Mouse (Mus musculus) cerebellum, adult 9-10 months (tissue): Measurements from ENCODE around the gene Mfsd5.

Experiments
- DNase-seq: peaks from one replicate; pipeline ENCODE4 v3.0.0; 2022

Gene Mfsd5

DNA sequence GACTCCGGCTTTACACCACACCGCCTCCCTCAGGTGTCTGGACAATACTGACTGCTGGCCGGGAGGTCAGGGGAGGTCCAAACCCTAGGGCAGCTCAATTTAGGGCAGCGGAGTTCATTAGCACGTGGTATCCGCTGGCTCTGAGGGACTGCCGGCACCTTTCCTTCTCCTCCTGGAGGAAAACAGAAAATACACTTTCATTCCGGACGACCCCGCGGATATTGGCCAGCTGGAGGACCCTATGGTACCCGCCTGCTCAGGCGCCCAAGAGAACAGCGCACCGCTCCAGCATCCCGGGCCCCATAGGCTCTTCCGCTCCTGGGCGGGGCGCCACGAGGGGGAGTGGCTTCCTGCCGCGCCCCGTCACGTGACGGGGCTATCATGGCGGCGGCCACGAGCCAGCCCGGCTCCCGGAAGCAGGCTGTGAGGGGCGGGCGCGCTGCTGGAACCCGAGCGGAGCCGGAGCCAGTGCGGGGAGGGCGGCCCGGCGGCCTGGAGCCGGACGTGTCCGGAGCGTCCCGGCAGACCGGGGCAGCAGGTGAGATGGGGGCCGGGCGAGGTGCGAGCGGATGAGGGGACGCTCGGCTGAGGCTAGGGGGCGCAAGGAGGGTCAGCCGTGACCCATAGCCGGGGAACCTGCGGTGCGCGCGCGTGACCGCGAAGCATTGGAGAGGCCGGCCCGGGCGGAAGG is at the start of gene Mfsd5:
Gene Mfsd5, plus strand, starts transcription at position 363 of the 691 bp plus-strand sequence.
- peak; percentile 85 for DNase-seq

DNA sequence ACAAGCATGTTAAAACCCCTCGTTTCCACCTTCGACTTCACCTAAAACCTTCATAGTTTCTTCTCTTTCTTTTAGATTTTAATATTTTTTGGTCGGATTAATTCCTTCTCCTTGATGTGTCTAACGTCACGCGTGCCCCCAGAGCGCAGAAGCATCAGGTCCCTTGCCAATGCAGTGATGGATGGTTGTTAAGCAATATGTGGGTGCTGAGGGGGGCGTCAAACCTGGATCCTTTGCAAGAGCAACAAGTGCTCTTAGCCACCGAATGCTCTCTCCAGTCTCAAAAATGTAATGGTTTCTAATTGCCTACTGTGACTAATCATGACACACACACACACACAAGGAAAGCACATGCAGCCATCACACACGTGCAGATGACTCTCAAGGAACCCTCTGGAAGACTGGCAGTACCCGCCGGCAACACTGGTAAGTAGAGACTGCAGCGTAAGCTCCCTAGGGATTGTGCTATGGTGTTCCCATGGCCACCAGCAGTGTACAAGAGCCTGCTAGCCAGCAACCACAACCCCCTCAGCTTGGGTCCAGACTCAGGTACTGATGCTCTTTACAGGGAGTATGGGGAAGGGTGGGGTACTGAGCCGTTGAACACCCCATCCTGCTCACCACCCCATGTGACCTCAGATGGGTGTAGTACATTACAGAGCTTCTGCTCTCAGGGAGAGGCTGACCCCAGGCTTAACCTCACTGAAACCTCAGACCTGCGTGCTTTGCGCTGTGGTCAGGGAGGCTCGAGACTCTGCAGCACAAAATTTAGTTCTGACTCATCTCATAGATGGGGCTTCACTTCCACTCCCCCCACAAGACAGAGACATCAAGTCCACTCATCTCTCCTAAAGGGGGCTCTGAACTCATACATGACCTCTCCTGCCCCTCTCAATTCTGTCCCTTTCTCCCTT is 48.6 kb upstream of the Mfsd5 start:
- no peak for DNase-seq

DNA sequence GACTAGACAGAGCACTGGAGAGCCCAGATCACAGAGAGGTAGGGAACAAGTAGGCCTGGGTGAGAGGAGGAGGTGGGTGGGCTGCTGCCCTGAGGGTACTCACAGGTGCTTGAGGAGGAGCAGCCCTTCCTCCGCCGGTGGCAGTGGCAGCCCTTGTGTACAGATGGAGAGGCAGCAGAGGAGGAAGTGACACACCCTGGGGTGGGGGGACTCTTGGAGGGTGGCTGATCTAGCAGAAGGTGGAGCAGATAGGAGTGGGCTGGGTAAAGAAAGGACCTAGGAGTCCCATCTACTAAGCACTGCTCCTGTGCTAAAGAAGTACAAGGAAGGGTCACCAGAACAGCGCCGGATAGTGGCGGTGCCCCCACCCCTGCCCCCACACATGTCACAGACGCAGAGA is 47.5 kb upstream of the Mfsd5 start, which contains the start of gene Itgb7:
Gene Itgb7, minus strand, starts transcription at position 197 of the 400 bp plus-strand sequence.
- DNase-seq, result no peak

- no peak for DNase-seq
Observed at GRCm38 (mm10) chr15:102232764-102233163, 46.5 kb upstream of the Mfsd5 start.

- DNase-seq, result no peak
Observed at GRCm38 (mm10) chr15:102233896-102234295, 45.4 kb upstream of the Mfsd5 start.

GRCm38 (mm10) chr15:102235371-102236027 is 43.8 kb upstream of the Mfsd5 start:
- no peak for DNase-seq

- no peak for DNase-seq
Observed at GRCm38 (mm10) chr15:102238543-102239259, 40.6 kb upstream of the Mfsd5 start.

DNA sequence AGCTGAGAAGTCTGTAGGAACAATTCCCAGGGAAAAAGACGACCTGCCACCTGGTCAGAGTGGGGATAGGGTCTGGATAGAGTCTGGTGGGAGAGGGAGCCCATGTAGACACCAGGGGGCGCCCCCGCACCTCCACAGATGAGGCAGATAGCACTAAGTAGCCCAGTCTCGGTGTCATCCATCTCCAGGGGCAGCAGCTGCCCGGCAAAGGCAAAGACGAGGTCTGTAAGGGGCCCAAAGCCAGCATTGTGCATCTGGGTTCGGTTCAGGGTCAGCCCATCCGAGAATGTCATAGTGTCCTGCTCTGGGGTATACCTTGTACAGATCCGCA is 40.0 kb upstream of the Mfsd5 start:
- peak; percentile 78 for DNase-seq

DNA sequence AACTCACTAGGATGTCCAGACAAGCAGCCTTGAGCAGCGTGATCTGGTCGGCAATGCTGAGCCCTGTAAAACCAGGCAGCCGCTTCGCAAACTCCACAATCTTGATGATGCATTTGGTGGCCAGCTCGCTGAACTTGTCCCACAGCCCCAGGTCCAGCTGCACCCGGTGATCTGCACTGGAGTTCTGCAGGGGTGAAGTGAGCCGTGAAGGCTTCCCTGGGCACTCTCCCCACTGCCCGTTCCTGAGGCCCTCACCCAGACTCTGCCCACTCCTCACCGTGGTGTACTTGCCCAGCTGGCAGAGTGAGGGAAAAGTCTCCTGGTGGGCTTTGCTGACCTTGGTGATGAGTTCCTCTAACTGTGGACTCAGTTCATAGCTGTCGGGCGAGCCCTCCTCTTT is 39.4 kb upstream of the Mfsd5 start:
- no peak for DNase-seq

DNA sequence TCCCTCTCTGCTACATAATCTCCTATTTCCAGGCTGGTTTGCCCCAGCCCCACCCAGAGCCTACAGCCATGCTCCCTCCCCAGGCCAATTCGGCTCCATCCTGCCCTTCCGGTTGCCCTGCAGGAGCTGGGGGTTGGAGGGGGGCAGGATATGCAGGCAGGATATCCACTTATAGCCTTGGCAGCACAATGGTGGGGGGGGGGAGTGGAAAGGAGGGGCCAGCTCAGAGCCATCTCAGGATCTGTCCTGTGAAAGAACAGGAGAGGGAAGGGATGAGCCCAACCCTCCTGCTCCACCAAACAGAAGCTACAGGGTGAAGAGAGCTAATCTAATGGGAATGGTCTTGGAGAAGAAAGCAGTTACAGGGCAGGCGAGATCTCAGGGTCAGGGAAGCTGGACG is 38.6 kb upstream of the Mfsd5 start:
- no peak for DNase-seq

DNA sequence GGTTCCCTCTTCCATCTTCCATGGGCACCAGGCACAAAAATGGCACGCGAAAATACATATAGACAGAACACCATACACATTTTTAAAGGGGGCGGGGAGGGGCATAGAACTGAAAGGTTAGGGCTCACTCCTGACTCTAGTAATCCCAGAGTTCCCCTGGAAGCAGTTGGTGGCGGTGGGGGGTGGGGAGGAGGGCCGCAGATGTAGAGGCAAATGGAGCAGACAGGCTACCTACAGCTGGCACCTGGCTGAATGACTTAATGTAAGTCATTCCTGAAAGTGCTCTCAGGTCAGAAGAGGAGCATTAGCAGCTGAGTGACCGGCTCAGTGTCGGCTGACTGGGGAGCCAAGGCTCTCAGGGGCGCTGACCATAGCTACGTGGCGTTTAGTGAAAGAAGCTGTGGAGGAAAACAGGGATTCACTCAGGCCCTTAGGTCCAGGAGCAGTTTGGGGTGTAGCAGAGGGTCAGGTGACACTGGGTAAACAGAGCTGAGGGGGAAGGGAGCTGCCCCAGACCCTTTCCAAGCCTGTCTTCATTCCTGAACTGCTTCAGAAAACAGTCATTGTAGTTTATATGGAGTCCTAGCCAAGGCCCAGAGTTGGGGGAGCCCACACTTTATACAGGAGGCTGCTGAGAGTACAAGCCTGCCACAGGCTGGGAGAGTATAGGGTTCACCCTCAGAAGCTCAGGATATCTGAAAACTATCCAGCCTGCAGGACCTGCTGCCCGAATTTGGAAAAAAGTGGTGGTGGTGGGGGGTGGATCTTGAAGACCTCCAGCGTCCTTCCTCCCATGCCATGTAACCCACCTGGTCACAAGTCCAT is 36.6 kb upstream of the Mfsd5 start:
- DNase-seq, result no peak

DNA sequence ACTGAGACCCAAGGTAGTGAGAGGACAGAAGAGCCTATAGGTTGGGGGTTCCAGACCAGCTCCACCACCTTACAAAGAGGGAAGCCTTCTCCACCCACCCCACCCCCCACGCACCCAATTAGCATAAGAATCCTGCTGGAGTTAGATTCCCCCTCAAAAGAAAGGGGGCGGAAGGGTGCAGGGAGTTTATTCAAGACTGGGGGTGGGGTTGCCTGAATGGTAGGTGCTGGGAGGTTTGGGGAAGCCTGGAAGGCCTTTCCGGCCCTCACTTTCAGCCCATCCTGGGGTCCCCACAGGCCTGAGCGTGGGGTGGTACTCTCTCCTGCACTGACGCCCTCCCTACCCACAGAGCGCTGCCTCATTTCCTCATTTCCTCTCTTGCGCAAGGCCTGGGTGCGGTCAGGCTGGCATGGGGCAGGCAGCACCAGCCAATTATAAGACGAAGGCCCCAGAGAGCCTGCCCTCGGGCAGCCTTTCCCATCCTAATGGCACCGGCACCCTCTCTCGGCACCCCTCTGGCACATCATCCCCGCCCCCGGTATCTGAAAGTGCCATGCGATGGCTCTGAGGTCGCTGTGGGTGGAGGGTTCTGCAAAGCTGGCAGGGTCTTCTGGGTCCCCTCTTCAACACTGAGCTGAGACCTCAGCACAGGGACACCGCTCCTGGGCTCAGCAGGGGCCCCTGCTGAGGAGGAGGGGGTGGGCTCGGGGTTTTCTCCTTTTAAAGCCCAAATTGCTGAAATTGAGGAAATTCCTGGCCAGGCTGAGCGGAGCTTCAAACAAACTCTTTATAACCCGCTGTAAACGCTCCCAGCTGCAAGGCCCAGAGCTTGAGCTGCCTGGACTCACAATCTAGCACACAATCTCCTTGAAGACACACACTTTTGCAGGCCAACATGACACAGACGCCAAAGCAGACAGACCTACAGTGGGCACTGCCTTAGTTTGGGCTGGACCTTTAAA is 35.7 kb upstream of the Mfsd5 start:
- no peak for DNase-seq

DNA sequence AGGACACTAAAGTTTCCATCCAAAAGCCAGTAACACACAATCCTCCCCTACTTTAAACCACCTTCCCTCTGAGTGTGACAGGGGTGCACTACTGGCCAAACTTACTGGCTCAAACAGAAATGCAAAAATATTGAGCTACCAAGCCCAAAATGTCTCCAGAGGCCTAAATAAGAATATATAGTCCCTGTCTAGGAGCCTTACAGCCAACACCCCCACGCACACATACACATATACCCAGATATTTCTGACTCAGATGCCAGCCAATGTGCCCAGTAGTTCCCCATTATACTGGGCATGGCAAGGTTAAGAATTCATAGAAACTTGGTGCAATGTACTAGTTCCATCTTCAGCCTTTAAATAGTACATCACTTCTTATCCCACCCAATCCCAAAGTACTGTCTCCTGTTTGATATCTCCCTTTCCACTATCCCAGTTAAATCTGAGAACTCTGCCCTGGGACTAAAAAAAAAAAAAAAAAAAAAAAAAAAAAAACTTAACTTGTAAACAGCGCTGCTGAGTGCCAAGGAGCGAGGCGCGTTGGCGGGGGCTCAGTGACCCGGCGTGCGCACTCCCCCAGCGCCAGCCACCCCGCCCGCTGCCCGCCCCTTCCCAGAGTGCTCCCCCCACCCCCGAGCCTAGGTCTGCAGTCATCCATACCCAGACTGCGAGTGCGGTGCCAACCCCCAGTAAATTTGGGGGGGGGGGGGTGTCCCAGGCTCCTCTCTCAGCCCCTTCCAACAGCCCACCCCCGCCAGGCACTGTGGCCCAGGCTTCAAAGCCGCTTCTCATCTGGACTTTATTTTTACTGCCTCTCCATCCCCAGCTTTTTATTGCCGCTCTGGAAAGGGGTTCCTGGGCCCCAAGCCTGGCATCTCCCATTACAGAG is 34.7 kb upstream of the Mfsd5 start:
- no peak for DNase-seq

DNA sequence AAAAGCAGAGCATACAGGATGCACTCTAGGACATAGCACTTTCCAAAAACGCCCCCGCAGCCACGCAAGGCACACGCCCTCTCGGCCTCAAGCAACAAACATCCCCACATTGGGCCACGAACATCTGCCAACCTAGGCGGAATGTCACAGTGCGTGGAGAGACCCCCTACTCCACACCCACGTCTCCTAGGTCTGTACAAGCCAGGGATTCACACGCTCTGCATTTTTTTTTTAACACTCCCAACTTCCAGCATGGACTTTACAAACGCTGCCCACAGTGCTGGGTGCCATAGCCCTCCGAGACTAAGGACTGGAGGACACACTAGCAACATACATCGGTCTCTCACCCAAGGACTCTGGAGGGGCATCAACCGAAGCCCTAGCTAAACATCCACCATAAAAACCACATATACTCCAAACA is 33.8 kb upstream of the Mfsd5 start:
- no peak for DNase-seq

GRCm38 (mm10) chr15:102245891-102246741 is 33.1 kb upstream of the Mfsd5 start:
- peak; percentile 82 for DNase-seq

GRCm38 (mm10) chr15:102246866-102247251 is 32.4 kb upstream of the Mfsd5 start:
- DNase-seq, result peak; percentile 93

DNA sequence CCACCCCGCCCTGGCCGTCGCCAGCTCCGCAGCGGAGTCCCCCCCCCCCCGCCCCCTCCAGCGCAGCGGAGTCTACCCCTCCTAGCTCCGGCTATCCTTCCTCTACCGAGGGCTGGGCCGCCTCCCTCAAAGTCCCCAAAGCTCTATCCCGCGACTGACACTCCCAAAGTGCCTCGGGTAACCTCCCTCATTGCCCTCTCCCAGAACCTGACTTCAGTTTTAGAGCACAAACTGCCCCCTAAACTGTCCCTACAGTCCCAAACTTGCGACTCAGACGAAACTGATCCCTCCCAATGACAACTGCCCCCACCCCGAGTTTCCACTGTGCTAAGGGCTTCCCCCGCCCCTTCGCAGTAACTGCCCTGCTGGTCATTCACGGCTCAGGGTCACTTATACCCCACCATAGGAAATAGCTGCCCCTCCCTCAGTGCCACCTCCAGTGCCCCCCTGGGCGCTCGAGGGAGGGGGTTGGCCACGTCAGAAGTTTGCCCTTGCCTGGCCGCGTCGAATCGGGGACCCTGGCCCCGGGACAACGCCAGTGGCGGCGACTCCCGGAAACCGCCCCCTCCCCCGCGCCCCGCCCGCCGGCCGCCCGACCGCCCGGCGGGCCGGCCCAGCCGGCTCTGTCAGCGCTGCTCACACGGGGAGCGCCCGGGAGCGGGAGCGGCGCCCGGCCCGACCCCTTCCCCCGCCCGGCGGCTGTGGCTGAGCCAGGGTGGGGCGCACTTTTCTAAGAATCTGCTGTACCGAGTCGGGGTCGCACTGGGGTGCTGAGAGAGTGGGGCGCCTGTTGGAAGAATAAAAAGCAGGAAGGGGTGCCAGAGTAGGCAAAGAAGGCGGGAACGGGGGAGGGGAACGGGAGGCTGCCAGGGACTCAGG is 31.8 kb upstream of the Mfsd5 start:
- peak; percentile 67 for DNase-seq
